Mouse (Mus musculus) stomach, embryonic 15.5 days (tissue): Measurements from ENCODE around the gene Rbm45. TPM values are rescaled to one million over a fixed set of nuclear protein-coding genes. Genes with fewer than 3 reads are reported as not detected.

Source experiments
- ATAC-seq: fragments of 200-750 bp; cut with Nextera tagmentation; 2 replicates; pipeline ENCODE4 v1.8.0; 2017; ENCODE audit warnings: low read depth, moderate number of reproducible peaks, moderate TSS enrichment; ENCODE audit not compliant: insufficient read depth, low FRiP score
- H3K27ac ChIP-seq: fragments of 300-500 bp; sonication (generic); 2 replicates; pipeline ENCODE4 v1.5.1; 2015; ENCODE audit warnings: mild to moderate bottlenecking, inconsistent platforms
- H3K27me3 ChIP-seq: fragments of 300-500 bp; sonication (generic); replicated peaks from 2 replicates; pipeline ENCODE4 v1.6.1; 2015; ENCODE audit warnings: inconsistent platforms
- H3K36me3 ChIP-seq: fragments of 300-500 bp; sonication (generic); 2 replicates; pipeline ENCODE4 v1.6.1; 2015; ENCODE audit warnings: inconsistent platforms
- H3K4me1 ChIP-seq: fragments of 300-500 bp; sonication (generic); 2 replicates; pipeline ENCODE4 v1.6.1; 2015; ENCODE audit warnings: inconsistent platforms
- H3K4me2 ChIP-seq: fragments of 300-500 bp; sonication (generic); 2 replicates; pipeline ENCODE4 v1.6.1; 2015; ENCODE audit warnings: mild to moderate bottlenecking, inconsistent platforms
- H3K4me3 ChIP-seq: fragments of 300-500 bp; sonication (generic); replicated peaks from 2 replicates; pipeline ENCODE4 v1.5.1; 2015; ENCODE audit warnings: inconsistent platforms
- H3K9ac ChIP-seq: fragments of 300-500 bp; sonication (generic); 2 replicates; pipeline ENCODE4 v1.6.1; 2015; ENCODE audit warnings: inconsistent platforms
- H3K9me3 ChIP-seq: fragments of 300-500 bp; sonication (generic); 2 replicates; pipeline ENCODE4 v1.6.1; 2016; ENCODE audit warnings: inconsistent platforms
- WGBS: fragments of 180-500 bp; shearing (Covaris S2); methylation state at CpG from one replicate; pipeline ENCODE4 v1.1.7; 2015; 5-methylcytosine and 5-hydroxymethylcytosine counted together
- polyA plus RNA-seq: library from polyadenylated mRNA; unstranded; fragments of >200 nt; fragmentation: Nextera tagmentation; extraction: Ambion mirVana; gene quantifications from 2 replicates; pipeline ENCODE4 v1.2.1, GENCODE M21; 2015

Gene Rbm45
- polyA plus RNA-seq, 1 experiment from 2014 or later, result 14.1 TPM

DNA sequence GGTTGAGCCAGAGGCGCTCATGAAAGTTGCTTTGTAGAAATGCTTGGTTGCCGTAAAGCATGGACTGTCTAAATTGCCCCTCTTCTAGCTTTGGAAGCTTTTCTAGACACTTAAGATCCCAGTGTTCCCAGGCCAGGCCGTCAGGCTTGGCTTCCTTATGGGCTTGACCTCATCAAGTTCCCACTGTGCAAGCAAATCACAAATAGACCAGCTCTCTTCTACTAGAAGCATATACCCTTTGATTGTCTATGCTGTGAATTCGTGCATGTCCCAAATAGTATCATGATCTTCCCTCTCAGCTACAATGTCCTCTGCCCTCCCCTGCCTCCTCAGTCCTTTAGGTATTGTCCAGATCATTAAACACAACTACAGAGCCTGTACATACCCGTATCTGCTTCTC is 60.1 kb downstream of the Rbm45 start:
- WGBS, result 83% methylated on average over 5 of the region's 5 CpGs
- Histone ChIP-seq H3K4me3 (no peak overlapping the region), H3K9me3 (no peaks in the 10 kb centered on the region), H3K27me3 (no peaks in the 10 kb centered on the region), H3K4me2 (no peak overlapping the region), H3K27ac (no peak overlapping the region), H3K4me1 (no peaks in the 10 kb centered on the region), H3K36me3 (no peaks in the 10 kb centered on the region), H3K9ac (no peak overlapping the region)
- no peak for ATAC-seq

DNA sequence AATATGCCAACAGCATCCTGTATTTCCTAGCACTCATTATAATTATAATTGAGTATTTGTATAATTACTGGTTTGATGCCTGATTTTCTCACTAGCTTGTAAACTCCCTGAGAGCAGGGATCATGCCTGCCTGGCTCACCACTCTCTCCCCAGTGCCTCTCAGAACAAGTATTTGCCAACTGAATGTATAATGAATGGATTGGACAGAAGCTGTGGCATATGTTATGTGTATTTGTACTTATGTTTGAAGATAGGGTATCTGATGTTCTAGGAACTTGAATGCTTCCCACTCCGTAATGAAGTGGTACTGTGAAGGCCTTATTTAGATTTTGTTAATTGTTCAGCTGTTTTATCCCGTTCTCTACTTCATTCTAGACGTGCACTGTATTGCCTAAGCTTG is 60.8 kb downstream of the Rbm45 start:
- Histone ChIP-seq H3K4me1 (no peaks in the 10 kb centered on the region), H3K27ac (no peak overlapping the region), H3K9me3 (no peaks in the 10 kb centered on the region), H3K36me3 (no peaks in the 10 kb centered on the region), H3K4me2 (no peak overlapping the region), H3K27me3 (no peaks in the 10 kb centered on the region), H3K9ac (no peak overlapping the region), H3K4me3 (no peak overlapping the region)
- 80% methylated on average over 3 of the region's 3 CpGs for WGBS
- no peak for ATAC-seq

Other genes starting within 250 kb of the Rbm45 start
- 0.12 and 0.18 TPM in 2 replicates for gene Pde11a, start 31.2 kb upstream of the Rbm45 start, polyA plus RNA-seq
- gene Cyct, start 9.5 kb upstream of the Rbm45 start, polyA plus RNA-seq, result not detected in 2 replicates
- 10.5 and 11.6 TPM in 2 replicates for gene Osbpl6, start 36.5 kb downstream of the Rbm45 start, polyA plus RNA-seq